21 mouse cellular contexts compared by ENCODE assay signal in the genomic region with DNA sequence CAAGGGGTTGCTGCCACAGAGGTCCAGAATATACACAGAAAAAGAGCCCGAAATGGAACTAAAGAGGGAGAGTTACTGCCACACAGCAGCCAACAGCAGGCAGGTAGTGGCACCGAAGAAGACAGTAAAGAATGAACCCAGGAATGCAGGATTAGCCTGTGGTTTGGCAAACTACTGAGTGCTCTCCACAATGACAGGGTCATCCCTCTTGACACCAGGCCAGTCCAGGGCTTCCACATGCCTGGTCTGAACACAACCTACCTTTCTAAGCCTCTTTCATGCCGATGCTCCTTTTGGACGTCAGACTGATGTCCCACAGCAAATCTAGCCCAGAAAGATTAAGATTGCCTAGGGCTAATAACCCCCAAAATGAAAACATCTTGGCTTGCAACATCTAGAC.
"Had no signal": no experiment of that assay in that cellular context is flagged by ENCODE, and none has a peak within 500 bp of the region (broad histone marks: within the 10 kb centered on the region; RNA-seq: fewer than 3 reads in every experiment).

No protein-coding gene starts in this region.

- ATAC-seq: hindbrain, postnatal 0 days; inflammation-experienced regulatory T-cells, adult 6 months; intestine, embryonic 15.5 days; intestine, embryonic 16.5 days; intestine, postnatal 0 days had no signal

- DNase-seq: heart, postnatal 10 days; heart, postnatal 14 days; heart, postnatal 36 days; heart, postnatal 4 days; kidney, adult 11 months; kidney, adult 18-20 months; kidney, adult 2 months; kidney, adult 8-10 months; kidney, adult 9 months; kidney, postnatal 10 days; kidney, postnatal 14 days; kidney, postnatal 25 days; kidney, postnatal 36 days; kidney, postnatal 4 days; layer of hippocampus, adult 9-11 months; layer of hippocampus, postnatal 36 days had no signal
